Mouse (Mus musculus): ENCODE measurements around the gene Efcab1. TPM values are rescaled to one million over a fixed set of nuclear protein-coding genes. Genes with fewer than 3 reads are reported as not detected.
"Not testable (repeated sequence)": the region's sequence is repeated elsewhere in the genome, so short reads cannot be mapped to it uniquely, and the experiment has no call there.

Gene Efcab1
- 13.0 TPM in 2 replicates for polyA plus RNA-seq (2015; fragmentation: Nextera tagmentation; extraction: Ambion mirVana)

DNA sequence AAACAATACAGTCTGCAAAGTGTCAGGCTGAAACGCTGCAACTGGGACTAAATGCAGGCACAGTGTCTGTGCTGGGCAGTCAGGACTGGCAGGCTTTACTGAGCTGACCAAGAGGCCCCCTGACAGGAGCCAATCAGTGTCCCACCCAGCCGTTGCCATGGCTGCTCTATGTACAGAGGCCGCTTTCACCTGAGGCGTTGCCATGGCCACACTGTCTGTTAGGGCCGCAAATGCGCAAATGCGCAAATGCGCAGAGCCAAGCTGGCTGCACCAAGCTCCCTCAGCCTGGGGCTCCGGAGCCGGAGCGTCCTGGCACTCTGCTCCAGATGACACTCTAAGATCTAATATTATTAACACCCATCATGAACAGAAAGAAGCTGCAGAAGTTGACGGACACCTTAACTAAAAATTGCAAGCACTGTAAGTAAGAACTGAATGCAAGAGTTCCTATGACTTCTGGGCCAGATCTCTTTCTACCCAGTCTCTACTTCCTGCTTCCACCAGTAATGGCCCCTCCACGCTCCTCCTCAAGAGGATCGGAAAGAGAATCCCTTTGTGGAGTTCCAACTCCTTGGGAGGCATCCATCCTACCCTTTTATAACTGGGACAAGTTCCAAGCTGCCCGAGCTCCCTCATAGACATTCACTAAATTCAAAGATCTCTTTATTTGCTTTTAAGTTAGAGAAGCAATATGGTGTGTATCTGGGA lies at the start of gene Efcab1:
Gene Efcab1 (plus strand): TSS at position 214 of the 708 bp plus-strand sequence.
- Histone ChIP-seq H3K9me3 (ENCODE audit: control insufficient read depth, low read length) (no peaks in the 10 kb centered on the region), H3K4me2 (ENCODE audit: low read depth, low read length) (peak within 1 kb of the TSS; percentile 49), H3K4me1 (replicated peaks; ENCODE audit: control insufficient read depth, insufficient read depth, low read length) (peaks cover 4% of the 10 kb centered on the region; the same call in 1 of the 2 replicates), H3K9ac (ENCODE audit: low read length) (peak within 1 kb of the TSS; percentile 36), H3K27me3 (ENCODE audit: control insufficient read depth, insufficient read depth, low read depth, low read length) (0 out of 2 replicates have a peak, but pooled peaks cover 3% of the 10 kb centered on the region), H3K4me3 (ENCODE audit: low read length) (peak within 1 kb of the TSS; percentile 34), H3K27ac (ENCODE audit: low read length) (no peak within 1 kb of the TSS), H3K36me3 (ENCODE audit: control insufficient read depth, insufficient read depth, low read length) (no peaks in the 10 kb centered on the region)
- ATAC-seq (ENCODE audit: low read depth) = peak; percentile 98
- 7% methylated on average over 15 of the region's 15 CpGs for WGBS

DNA sequence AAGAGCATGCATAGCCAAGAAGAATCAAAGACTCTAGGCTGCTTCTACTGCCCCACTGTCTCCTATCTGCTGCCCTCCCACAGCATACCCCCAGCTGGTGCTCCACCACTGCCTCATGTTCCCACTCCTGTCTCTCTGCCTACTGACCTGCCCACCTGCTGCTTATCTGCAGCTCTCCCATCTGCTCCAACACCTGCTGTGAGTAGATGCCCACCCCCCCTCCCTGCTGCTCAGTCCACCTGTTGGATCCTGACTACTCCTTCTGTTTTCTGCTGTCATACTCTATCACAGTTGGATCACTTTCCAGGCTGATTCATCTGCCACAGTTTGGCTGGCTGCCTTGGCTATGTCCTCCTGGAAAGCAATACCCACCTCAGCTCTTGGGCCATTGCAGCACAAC lies 47.0 kb upstream of the Efcab1 start:
- no peaks in the 10 kb centered on the region for H3K27me3 ChIP-seq (ENCODE audit: control insufficient read depth, insufficient read depth, low read depth, low read length)

DNA sequence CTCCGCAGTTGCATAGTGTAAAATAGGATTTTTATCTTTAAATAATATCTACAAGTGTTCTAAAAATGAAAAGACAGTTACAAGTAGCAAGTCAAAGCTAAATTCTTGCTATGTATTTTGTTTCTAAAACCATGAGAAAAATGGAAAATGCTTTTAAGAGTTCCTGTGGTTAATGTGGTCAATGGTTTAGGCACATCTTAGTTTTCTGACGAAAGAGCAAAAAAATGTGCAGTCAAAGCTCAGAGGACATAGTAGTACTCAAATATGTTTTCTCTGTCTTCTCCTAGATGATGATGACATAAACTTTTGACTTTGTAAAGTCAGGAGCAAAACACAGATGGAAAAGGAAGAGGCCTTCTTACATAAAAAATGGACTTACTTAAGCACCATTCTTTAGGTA lies 21.5 kb upstream of the Efcab1 start:
- 84% methylated on average over 2 of the region's 2 CpGs for WGBS
- Histone ChIP-seq H3K27ac (ENCODE audit: low read length) (no peak overlapping the region), H3K9ac (ENCODE audit: low read length) (no peak overlapping the region), H3K9me3 (ENCODE audit: control insufficient read depth, low read length) (no peaks in the 10 kb centered on the region), H3K27me3 (ENCODE audit: control insufficient read depth, insufficient read depth, low read depth, low read length) (no peaks in the 10 kb centered on the region), H3K4me2 (ENCODE audit: low read depth, low read length) (no peak overlapping the region), H3K36me3 (ENCODE audit: control insufficient read depth, insufficient read depth, low read length) (no peaks in the 10 kb centered on the region), H3K4me1 (replicated peaks; ENCODE audit: control insufficient read depth, insufficient read depth, low read length) (no peaks in the 10 kb centered on the region), H3K4me3 (ENCODE audit: low read length) (no peak overlapping the region)
- no peak for ATAC-seq (ENCODE audit: low read depth)

More for the DNA sequence above, 47.0 kb upstream of the Efcab1 start:
- Histone ChIP-seq H3K4me2 (ENCODE audit: low read depth, low read length) (no peak overlapping the region), H3K9ac (ENCODE audit: low read length) (no peak overlapping the region), H3K36me3 (ENCODE audit: control insufficient read depth, insufficient read depth, low read length) (no peaks in the 10 kb centered on the region), H3K27ac (ENCODE audit: low read length) (no peak overlapping the region), H3K4me3 (ENCODE audit: low read length) (no peak overlapping the region), H3K4me1 (replicated peaks; ENCODE audit: control insufficient read depth, insufficient read depth, low read length) (peaks cover 3% of the 10 kb centered on the region; the same call in 1 of the 2 replicates), H3K9me3 (ENCODE audit: control insufficient read depth, low read length) (no peaks in the 10 kb centered on the region)
- no peak for ATAC-seq (ENCODE audit: low read depth)

- no peaks in the 10 kb centered on the region for H3K4me1 ChIP-seq (replicated peaks; ENCODE audit: control insufficient read depth, insufficient read depth, low read length)
- 72% methylated on average over 1 of the region's 1 CpGs for WGBS
- H3K27me3 ChIP-seq (ENCODE audit: control insufficient read depth, insufficient read depth, low read depth, low read length) = no peaks in the 10 kb centered on the region
- no peak overlapping the region for H3K27ac ChIP-seq (ENCODE audit: low read length)
- no peaks in the 10 kb centered on the region for H3K9me3 ChIP-seq (ENCODE audit: control insufficient read depth, low read length)
- no peaks in the 10 kb centered on the region for H3K36me3 ChIP-seq (ENCODE audit: control insufficient read depth, insufficient read depth, low read length)
- no peak overlapping the region for H3K4me3 ChIP-seq (ENCODE audit: low read length)
- no peak overlapping the region for H3K9ac ChIP-seq (ENCODE audit: low read length)
- ATAC-seq (ENCODE audit: low read depth) = no peak
- H3K4me2 ChIP-seq (ENCODE audit: low read depth, low read length) = no peak overlapping the region
Observed at GRCm38 (mm10) chr16:14885372-14885771, 21.0 kb upstream of the Efcab1 start.

- Histone ChIP-seq H3K27ac (ENCODE audit: low read length) (no peak overlapping the region; the same call in 1 of the 2 replicates), H3K27me3 (ENCODE audit: control insufficient read depth, insufficient read depth, low read depth, low read length) (no peaks in the 10 kb centered on the region), H3K4me2 (ENCODE audit: low read depth, low read length) (no peak overlapping the region), H3K9ac (ENCODE audit: low read length) (no peak overlapping the region), H3K36me3 (ENCODE audit: control insufficient read depth, insufficient read depth, low read length) (no peaks in the 10 kb centered on the region), H3K4me1 (replicated peaks; ENCODE audit: control insufficient read depth, insufficient read depth, low read length) (peaks cover 7% of the 10 kb centered on the region), H3K9me3 (ENCODE audit: control insufficient read depth, low read length) (no peaks in the 10 kb centered on the region), H3K4me3 (ENCODE audit: low read length) (no peak overlapping the region)
- ATAC-seq (ENCODE audit: low read depth) = peak; percentile 32
- 36% methylated on average over 3 of the region's 3 CpGs for WGBS
Observed at GRCm38 (mm10) chr16:14892492-14892891, 13.9 kb upstream of the Efcab1 start.

- Histone ChIP-seq H3K4me2 (ENCODE audit: low read depth, low read length) (no peak overlapping the region), H3K36me3 (ENCODE audit: control insufficient read depth, insufficient read depth, low read length) (no peaks in the 10 kb centered on the region), H3K4me3 (ENCODE audit: low read length) (no peak overlapping the region), H3K27ac (ENCODE audit: low read length) (peak overlapping the region; percentile 74), H3K9ac (ENCODE audit: low read length) (no peak overlapping the region), H3K9me3 (ENCODE audit: control insufficient read depth, low read length) (no peaks in the 10 kb centered on the region), H3K4me1 (replicated peaks; ENCODE audit: control insufficient read depth, insufficient read depth, low read length) (peaks cover 7% of the 10 kb centered on the region), H3K27me3 (ENCODE audit: control insufficient read depth, insufficient read depth, low read depth, low read length) (no peaks in the 10 kb centered on the region)
- no peak for ATAC-seq (ENCODE audit: low read depth)
- 31% methylated on average over 4 of the region's 4 CpGs for WGBS
Observed at GRCm38 (mm10) chr16:14893864-14894263, 12.5 kb upstream of the Efcab1 start.

DNA sequence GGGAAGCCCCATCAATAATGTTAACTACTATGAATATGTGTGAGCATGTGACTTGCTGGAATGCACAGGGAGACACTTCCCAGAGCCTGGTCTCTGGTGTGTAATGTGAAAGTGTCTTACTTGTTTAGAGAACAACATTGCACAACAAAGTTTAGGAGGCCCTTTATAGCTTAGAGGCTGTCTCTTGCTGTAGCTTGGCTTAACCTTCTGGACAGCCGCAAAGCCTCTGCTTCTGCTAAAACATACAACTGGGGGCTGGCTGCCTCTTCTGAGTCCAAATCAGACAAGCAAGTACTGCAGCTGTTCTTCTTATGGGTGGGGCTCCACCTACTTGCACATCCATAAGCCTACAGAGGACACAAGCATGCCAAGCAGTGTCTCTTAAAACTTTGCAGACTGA lies 11.7 kb upstream of the Efcab1 start:
- H3K9ac ChIP-seq (ENCODE audit: low read length) = no peak overlapping the region
- 52% methylated on average over 1 of the region's 1 CpGs for WGBS
- peaks cover 7% of the 10 kb centered on the region for H3K4me1 ChIP-seq (replicated peaks; ENCODE audit: control insufficient read depth, insufficient read depth, low read length)
- H3K27me3 ChIP-seq (ENCODE audit: control insufficient read depth, insufficient read depth, low read depth, low read length) = no peaks in the 10 kb centered on the region
- no peaks in the 10 kb centered on the region for H3K9me3 ChIP-seq (ENCODE audit: control insufficient read depth, low read length)
- H3K4me2 ChIP-seq (ENCODE audit: low read depth, low read length) = no peak overlapping the region
- ATAC-seq (ENCODE audit: low read depth) = peak; percentile 93
- H3K4me3 ChIP-seq (ENCODE audit: low read length) = no peak overlapping the region
- no peaks in the 10 kb centered on the region for H3K36me3 ChIP-seq (ENCODE audit: control insufficient read depth, insufficient read depth, low read length)
- H3K27ac ChIP-seq (ENCODE audit: low read length) = peak overlapping the region; percentile 48; the same call in 1 of the 2 replicates

- no peak overlapping the region for H3K4me2 ChIP-seq (ENCODE audit: low read depth, low read length)
- no peak overlapping the region for H3K9ac ChIP-seq (ENCODE audit: low read length)
- 22% methylated on average over 2 of the region's 2 CpGs for WGBS
- no peak overlapping the region for H3K4me3 ChIP-seq (ENCODE audit: low read length)
- peaks cover 7% of the 10 kb centered on the region for H3K4me1 ChIP-seq (replicated peaks; ENCODE audit: control insufficient read depth, insufficient read depth, low read length)
- H3K27ac ChIP-seq (ENCODE audit: low read length) = peak overlapping the region; percentile 48
- peak; percentile 40 for ATAC-seq (ENCODE audit: low read depth)
- no peaks in the 10 kb centered on the region for H3K36me3 ChIP-seq (ENCODE audit: control insufficient read depth, insufficient read depth, low read length)
- H3K27me3 ChIP-seq (ENCODE audit: control insufficient read depth, insufficient read depth, low read depth, low read length) = no peaks in the 10 kb centered on the region
- no peaks in the 10 kb centered on the region for H3K9me3 ChIP-seq (ENCODE audit: control insufficient read depth, low read length)
Observed at GRCm38 (mm10) chr16:14895543-14895942, 10.9 kb upstream of the Efcab1 start.

DNA sequence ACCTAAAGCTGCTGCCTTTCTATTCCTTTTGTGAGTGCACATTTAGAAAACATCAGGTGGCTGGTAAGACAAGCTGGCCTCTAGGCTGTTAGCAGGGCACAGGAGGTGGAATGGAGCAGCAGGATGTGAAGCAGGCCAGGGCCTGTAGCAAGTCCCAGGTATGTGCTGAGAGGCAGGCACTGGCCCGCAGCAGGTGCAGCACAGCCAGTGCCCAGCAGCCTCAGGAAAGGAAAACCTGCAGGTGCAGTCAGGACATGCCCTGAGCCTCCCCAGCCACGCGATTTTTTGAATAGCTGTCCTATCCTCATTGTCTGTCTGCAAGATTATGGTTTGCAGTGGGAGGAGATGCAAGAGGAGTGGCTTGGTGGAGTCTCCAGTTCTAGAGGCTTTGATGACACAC lies 24.3 kb downstream of the Efcab1 start:
- not testable (repeated sequence) for H3K9ac ChIP-seq (ENCODE audit: low read length); H3K4me1 ChIP-seq (replicated peaks; ENCODE audit: control insufficient read depth, insufficient read depth, low read length); H3K27me3 ChIP-seq (ENCODE audit: control insufficient read depth, insufficient read depth, low read depth, low read length); ATAC-seq (ENCODE audit: low read depth); H3K27ac ChIP-seq (ENCODE audit: low read length); H3K4me2 ChIP-seq (ENCODE audit: low read depth, low read length); H3K4me3 ChIP-seq (ENCODE audit: low read length); H3K9me3 ChIP-seq (ENCODE audit: control insufficient read depth, low read length); H3K36me3 ChIP-seq (ENCODE audit: control insufficient read depth, insufficient read depth, low read length)
- WGBS = 40% methylated on average over 3 of the region's 3 CpGs

Measured in lung, embryonic 16.5 days (tissue).